Mouse (Mus musculus) ES-E14 (cell line): ENCODE measurements at regions not wholly inside any gene's neighbourhood (a gene's known extent, or its start where the extent isn't known, plus 50 kb on each side); places are given as distances from the start of the nearest gene placed in this dataset.

Source experiments
- DNase-seq: peaks from one replicate; pipeline ENCODE4 v3.0.0-alpha.2; 2013; ENCODE audit warnings: low read depth, low spot score
- H3K27ac ChIP-seq: 2 replicates; pipeline ENCODE4 v1.5.1; 2012; ENCODE audit warnings: low read depth, mild to moderate bottlenecking, low read length, moderate library complexity, mixed read lengths; ENCODE audit not compliant: poor library complexity, insufficient read depth, severe bottlenecking
- H3K36me3 ChIP-seq: 2 replicates; pipeline ENCODE4 v1.6.1; 2012; ENCODE audit warnings: mild to moderate bottlenecking, low read length, moderate library complexity, mixed read lengths; ENCODE audit not compliant: control insufficient read depth, poor library complexity, insufficient read depth, severe bottlenecking
- H3K4me1 ChIP-seq, 2 experiments: fragments of 150-350 bp in 1 of 2; sonication (generic) in 1 of 2; 2 replicates each; pipeline ENCODE4 v1.6.1; 2012; ENCODE audit warnings: low read length in 2 of 2, mild to moderate bottlenecking in 1 of 2, mixed read lengths in 1 of 2; ENCODE audit not compliant: control insufficient read depth in 2 of 2, insufficient read depth in 2 of 2, poor library complexity in 1 of 2
- H3K4me3 ChIP-seq, 2 experiments: fragments of 150-350 bp in 1 of 2; sonication (generic) in 1 of 2; 2 replicates each; pipeline ENCODE4 v1.5.1; 2012; ENCODE audit warnings: low read length in 2 of 2, low read depth in 1 of 2, mild to moderate bottlenecking in 1 of 2, mixed read lengths in 1 of 2; ENCODE audit not compliant: insufficient read depth in 1 of 2, poor library complexity in 1 of 2, severe bottlenecking in 1 of 2
- H3K9ac ChIP-seq: 2 replicates; pipeline ENCODE4 v1.6.1; 2012; ENCODE audit warnings: low read depth, mild to moderate bottlenecking, low read length, mixed read lengths; ENCODE audit not compliant: poor library complexity, insufficient read depth, severe bottlenecking
- H3K9me3 ChIP-seq: fragments of 150-350 bp; sonication (generic); 2 replicates; pipeline ENCODE4 v1.6.1; 2012; ENCODE audit warnings: low read depth, mild to moderate bottlenecking, low read length; ENCODE audit not compliant: control insufficient read depth, insufficient read depth
- CHD2 ChIP-seq: IDR thresholded peaks from 2 replicates; pipeline ENCODE4 v1.6.1; 2014; ENCODE audit warnings: mild to moderate bottlenecking, low read depth, low read length, inconsistent platforms
- HCFC1 ChIP-seq: IDR thresholded peaks from 2 replicates; pipeline ENCODE4 v1.6.1; 2012; ENCODE audit warnings: low read length, inconsistent platforms, borderline replicate concordance; ENCODE audit not compliant: insufficient read depth
- MAFK ChIP-seq: IDR thresholded peaks from 2 replicates; pipeline ENCODE4 v1.6.1; 2014; ENCODE audit warnings: mild to moderate bottlenecking, low read depth, low read length, inconsistent platforms; ENCODE audit not compliant: insufficient read depth
- ZC3H11A ChIP-seq: IDR thresholded peaks from 2 replicates; pipeline ENCODE4 v1.6.1; 2012; ENCODE audit warnings: low read depth, mild to moderate bottlenecking, inconsistent platforms, low read length, borderline replicate concordance
- ZNF384 ChIP-seq: IDR thresholded peaks from 2 replicates; pipeline ENCODE4 v1.6.1; 2012; ENCODE audit warnings: low read depth, low read length, inconsistent platforms
- in situ Hi-C, 2 experiments: fragments of 600-800 bp; cut with MboI; formaldehyde crosslinking; loops; one replicate each; pipeline ENCODE4 v1.15.1; 2025; ENCODE audit warnings: low sequenced_read_pairs in 2 of 2, inconsistent platforms in 1 of 2; ENCODE audit not compliant: unreplicated experiment in 2 of 2

- TF ChIP-seq ZC3H11A (no peak), MAFK (no peak), CHD2 (no peak), ZNF384 (no peak), HCFC1 (no peak)
- no peaks in the 10 kb centered on the region for H3K9me3 ChIP-seq
- H3K4me3 ChIP-seq = no peak overlapping the region
- H3K9ac ChIP-seq = no peak overlapping the region
- no peak overlapping the region for H3K27ac ChIP-seq
- H3K4me1 ChIP-seq = no peaks in the 10 kb centered on the region
- in situ Hi-C loops = no loop called here
- H3K36me3 ChIP-seq = no peaks in the 10 kb centered on the region
- DNase-seq = no peak
Observed at GRCm38 (mm10) chr7:72822142-72822541, 515.7 kb upstream of the Mctp2 start.

GRCm38 (mm10) chr7:72826597-72826996, 520.2 kb upstream of the Mctp2 start:
- no peaks in the 10 kb centered on the region for H3K36me3 ChIP-seq
- in situ Hi-C loops = no loop called here
- DNase-seq = no peak
- no peak overlapping the region for H3K27ac ChIP-seq
- H3K9me3 ChIP-seq = no peaks in the 10 kb centered on the region
- no peak overlapping the region for H3K4me3 ChIP-seq
- H3K4me1 ChIP-seq = no peaks in the 10 kb centered on the region
- TF ChIP-seq CHD2 = no peak
- TF ChIP-seq HCFC1 = no peak
- TF ChIP-seq ZNF384 = no peak
- no peak for TF ChIP-seq ZC3H11A
- TF ChIP-seq MAFK = no peak
- no peak overlapping the region for H3K9ac ChIP-seq

GRCm38 (mm10) chr7:72835423-72835822, 529.0 kb upstream of the Mctp2 start:
- Histone ChIP-seq H3K9me3 (no peaks in the 10 kb centered on the region), H3K27ac (no peak overlapping the region), H3K4me1 (no peaks in the 10 kb centered on the region), H3K4me3 (no peak overlapping the region), H3K9ac (no peak overlapping the region), H3K36me3 (no peaks in the 10 kb centered on the region)
- in situ Hi-C loops = no loop called here
- DNase-seq = no peak
- TF ChIP-seq ZC3H11A (peak; percentile 59; the same call in 1 of the 2 replicates), ZNF384 (no peak)

GRCm38 (mm10) chr7:72836026-72836425, 529.6 kb upstream of the Mctp2 start:
- Histone ChIP-seq H3K9me3 (no peaks in the 10 kb centered on the region), H3K27ac (no peak overlapping the region)
- in situ Hi-C loops = no loop called here

GRCm38 (mm10) chr7:72836457-72836985, 530.1 kb upstream of the Mctp2 start:
- Histone ChIP-seq H3K36me3 (no peaks in the 10 kb centered on the region), H3K9me3 (no peaks in the 10 kb centered on the region), H3K4me3 (no peak overlapping the region), H3K4me1 (no peaks in the 10 kb centered on the region), H3K27ac (no peak overlapping the region), H3K9ac (no peak overlapping the region)
- no peak for DNase-seq
- TF ChIP-seq CHD2 = no peak
- TF ChIP-seq ZNF384 = no peak
- TF ChIP-seq ZC3H11A = no peak
- TF ChIP-seq HCFC1 = no peak
- TF ChIP-seq MAFK = no peak
- in situ Hi-C loops = no loop called here

More at GRCm38 (mm10) chr7:72836026-72836425, 529.6 kb upstream of the Mctp2 start:
- no peak for DNase-seq
- Histone ChIP-seq H3K4me3 (no peak overlapping the region), H3K9ac (no peak overlapping the region), H3K36me3 (no peaks in the 10 kb centered on the region), H3K4me1 (no peaks in the 10 kb centered on the region)
- no peak for TF ChIP-seq HCFC1
- TF ChIP-seq CHD2 = no peak
- no peak for TF ChIP-seq ZNF384
- TF ChIP-seq MAFK = no peak
- no peak for TF ChIP-seq ZC3H11A
